Mouse (Mus musculus): ENCODE measurements around the gene Gpr39.

DNA sequence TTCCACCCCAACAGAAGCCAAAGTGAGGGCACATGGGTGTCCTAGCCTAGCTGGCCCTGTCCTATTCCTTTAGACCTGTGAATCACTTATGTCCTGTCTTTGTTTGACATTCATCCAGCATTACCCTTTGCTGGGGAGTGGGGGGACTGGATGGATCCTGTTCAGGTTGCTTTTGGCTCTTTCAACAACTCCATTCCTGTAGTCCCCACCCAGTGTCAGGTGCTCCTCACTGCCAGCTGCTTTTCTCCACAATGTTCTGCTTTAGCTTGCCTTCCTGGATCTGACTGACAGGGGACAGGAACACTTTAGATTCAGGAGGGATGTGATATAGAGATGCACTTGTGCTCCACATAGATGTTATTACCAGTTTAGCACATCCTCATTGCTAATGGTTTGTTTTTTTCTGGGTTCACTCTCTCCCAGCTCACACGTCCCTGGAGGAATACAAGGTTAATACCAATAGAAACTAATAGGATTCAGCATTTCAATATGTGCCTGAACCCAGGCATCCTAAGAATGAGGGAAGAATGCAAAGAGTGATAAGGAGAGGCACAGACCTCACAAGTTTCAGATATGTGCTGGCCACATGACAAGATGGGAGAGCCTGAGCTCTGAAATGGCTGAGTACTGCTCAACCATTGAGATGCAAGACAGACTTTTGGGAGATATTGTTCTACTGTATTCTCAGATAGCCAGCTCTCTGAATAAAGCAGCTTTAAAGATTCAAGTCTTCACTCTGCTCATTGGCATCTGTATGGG is 23.8 kb upstream of the Gpr39 start:
- TF ChIP-seq POLR2A (IDR thresholded peaks at IDR 0.05; ENCODE audit: borderline replicate concordance, control insufficient read depth, low read depth, low read length) (no peak), CTCF (IDR thresholded peaks at IDR 0.05; ENCODE audit: control insufficient read depth, insufficient read depth, low read length) (no peak)

Data from bone marrow, adult 2 months (tissue).